Mouse (Mus musculus): ENCODE data around the gene Mapk8ip3.

DNA sequence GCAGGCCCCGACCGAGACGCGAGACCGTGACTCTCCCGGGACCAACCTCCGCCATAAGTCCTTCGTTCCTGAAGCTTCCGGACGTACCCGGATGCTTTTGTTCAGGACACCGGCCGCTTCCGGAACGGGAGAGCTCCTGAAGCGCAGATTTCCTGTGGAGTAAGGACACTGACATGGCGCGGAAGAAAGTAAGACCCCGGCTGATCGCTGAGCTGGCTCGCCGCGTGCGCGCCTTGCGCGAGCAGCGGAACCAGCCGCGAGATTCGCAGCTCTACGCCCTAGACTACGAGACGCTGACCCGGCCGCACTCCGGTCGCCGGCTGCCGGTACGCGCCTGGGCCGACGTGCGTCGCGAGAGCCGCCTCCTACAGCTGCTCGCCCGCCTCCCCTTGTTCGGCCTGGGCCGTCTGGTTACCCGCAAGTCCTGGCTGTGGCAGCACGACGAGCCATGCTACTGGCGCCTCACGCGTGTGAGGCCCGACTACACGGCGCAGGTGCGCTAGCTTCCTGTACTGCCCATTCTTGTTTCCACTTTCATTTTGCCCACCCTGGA, 41.7 kb downstream of the Mapk8ip3 start, which contains the start of the genes Eme2 and Mrps34:
- 0 out of 2 replicates have a peak, but pooled peaks have one; percentile 22 for TF ChIP-seq CTCF (IDR thresholded peaks at IDR 0.05; ENCODE audit: borderline replicate concordance, control insufficient read depth, extremely low read depth, insufficient read depth, low read length, poor library complexity)
- 0 out of 2 replicates have a peak, but pooled peaks have one; percentile 36 for TF ChIP-seq POLR2A (IDR thresholded peaks at IDR 0.05; ENCODE audit: control insufficient read depth, extremely low read depth, insufficient read depth, low read length, poor library complexity)
